Mouse (Mus musculus) fat pad, adult 2 months (tissue): ENCODE data around the gene Dixdc1.

Experiments
- DNase-seq: peaks from one replicate; pipeline ENCODE4 v3.0.0-alpha.2; 2011; ENCODE audit warnings: low read depth, low spot score; ENCODE audit errors: extremely low read depth

Gene Dixdc1

DNA sequence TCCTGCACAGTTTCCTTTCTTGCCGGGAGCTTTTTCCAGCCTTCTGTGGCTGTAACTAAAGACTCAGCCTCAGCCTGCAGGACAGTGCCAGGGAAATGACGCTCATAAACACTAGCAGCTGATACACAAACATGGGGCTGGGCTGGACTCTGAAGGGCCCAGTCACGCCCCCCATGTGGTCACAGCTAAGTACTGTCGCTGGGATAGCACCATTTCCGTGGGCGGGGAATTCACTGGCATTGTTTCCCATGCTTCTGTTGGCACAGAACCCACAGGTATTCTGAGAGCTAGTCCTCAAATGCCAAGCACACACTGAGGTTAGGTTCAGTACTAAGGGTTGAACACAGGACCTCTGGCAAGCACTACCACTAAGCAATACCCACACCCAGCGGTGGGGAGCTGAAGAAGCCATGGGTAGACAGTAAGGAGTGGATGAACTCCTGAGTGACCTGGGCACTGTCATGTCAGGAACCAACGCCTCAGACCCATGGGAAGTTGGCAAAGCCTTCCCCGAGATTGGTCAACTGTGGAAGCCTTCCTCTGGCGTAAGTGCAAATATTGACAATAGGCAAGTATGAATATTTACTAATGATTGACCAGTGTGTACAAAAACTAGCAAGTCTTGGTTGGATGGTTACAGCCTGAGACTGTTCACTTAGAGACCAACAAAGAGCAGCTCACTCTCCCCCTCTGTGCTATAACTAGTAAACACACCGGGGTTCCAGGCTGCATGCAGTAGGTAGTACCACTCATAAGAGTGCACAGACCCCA, 38.2 kb downstream of the Dixdc1 start:
- DNase-seq, result no peak

- DNase-seq, result no peak
Measured at GRCm38 (mm10) chr9:50698418-50699409, 40.6 kb downstream of the Dixdc1 start.

GRCm38 (mm10) chr9:50697706-50698041, 41.6 kb downstream of the Dixdc1 start:
- no peak for DNase-seq

DNA sequence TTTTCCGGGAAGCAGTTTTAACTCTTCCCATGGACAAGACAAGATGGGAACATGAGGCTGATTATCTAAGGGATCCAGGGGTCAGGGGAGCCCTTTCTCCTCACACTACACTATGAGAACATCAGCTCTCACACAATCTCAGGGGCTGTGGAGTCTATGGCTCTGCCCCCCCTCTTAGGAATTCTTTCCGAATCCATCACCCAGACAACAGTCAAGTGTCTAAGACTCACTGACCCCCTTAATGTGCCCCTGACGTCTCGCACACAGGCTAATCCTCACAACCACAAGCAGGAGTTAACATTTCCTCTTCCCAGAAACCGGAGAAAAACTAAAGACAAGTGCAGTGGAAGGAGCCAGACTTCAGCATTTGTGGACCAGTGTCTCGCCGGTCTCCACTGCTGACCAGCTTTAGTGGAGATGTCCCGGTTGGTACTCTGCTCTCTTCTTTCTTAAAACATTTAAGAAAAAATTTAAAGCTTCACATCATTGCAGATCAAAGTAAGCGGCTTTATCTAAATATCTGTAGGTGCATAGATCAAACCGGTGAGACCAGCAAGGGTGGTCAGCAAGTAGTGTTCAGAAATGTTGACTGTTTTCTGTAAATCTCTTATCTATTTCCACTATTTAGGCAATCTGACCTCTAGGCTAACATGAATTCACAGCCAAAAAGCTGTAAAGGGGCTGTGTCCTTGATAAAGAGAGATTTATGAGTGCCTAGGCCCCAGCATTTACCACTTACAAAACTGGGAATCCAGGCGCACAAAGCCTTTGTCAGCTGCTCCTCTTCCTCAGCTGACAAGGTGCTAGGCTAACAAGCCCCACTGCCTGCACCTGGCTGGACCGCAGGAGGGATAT, 42.2 kb downstream of the Dixdc1 start:
- no peak for DNase-seq

GRCm38 (mm10) chr9:50695153-50695552, 44.2 kb downstream of the Dixdc1 start:
- DNase-seq, result no peak

GRCm38 (mm10) chr9:50693631-50694030, 45.7 kb downstream of the Dixdc1 start:
- DNase-seq, result no peak

GRCm38 (mm10) chr9:50692626-50693580, 46.4 kb downstream of the Dixdc1 start:
- DNase-seq, result no peak

DNA sequence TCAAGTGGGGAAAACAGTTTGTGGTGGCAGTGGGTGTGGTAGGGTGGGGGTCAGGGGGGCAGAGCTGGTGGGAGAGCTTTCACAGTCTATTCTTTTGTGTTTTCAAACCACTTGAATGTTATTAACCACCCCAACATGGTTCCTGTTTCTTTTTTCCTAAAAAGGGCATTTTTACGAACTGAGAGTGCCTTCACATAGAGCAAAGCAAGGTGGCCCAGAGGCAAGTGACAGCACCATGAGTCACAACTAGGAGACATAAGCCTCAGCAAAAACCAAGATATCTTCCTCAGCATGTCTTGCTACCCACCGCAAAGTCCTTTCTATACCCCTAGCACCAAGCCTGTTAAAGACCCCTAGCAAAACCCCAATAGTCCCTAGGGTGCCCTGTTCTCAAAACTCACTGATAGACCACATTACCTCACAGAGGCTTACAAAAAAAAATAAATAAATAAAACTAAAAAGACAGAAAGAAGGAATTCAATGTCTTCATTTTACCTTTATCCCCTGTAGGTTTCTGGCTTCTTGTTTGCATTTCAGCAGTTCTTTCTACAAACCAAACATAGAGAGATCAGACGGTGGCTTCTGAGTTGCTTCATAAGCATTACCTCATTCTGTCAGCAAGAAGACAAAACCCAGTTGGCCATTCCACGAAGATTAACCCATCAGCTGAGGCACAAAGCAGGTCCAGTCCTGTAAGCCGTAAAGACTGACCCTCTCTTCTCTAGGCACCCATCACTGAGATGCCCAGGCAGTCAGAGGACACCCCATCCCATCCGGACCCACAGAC, 52.3 kb downstream of the Dixdc1 start:
- DNase-seq, result no peak

GRCm38 (mm10) chr9:50681727-50682126, 57.6 kb downstream of the Dixdc1 start:
- DNase-seq, result no peak

GRCm38 (mm10) chr9:50679406-50679805, 59.9 kb downstream of the Dixdc1 start:
- DNase-seq, result no peak

GRCm38 (mm10) chr9:50674771-50675170, 64.5 kb downstream of the Dixdc1 start:
- DNase-seq, result no peak

DNA sequence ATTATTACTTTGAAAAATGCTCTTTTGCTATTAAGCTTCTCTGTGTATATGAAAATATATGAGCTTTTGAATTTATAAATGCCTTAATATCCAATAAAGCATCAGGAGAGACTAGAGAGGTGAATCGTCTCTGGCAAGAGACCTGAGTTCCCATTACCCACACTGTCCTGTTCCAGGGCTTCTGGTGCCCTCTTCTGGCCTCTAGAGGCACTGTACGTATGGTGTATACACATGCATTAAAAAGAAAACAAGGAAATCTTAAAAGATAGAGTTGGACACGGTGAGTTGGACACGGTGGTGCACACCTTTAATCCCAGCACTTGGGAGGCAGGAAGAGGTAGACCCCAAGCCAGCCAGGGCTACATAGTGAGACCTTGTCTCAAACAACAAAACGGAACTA, 68.6 kb downstream of the Dixdc1 start:
- no peak for DNase-seq

GRCm38 (mm10) chr9:50667579-50668498, 71.5 kb downstream of the Dixdc1 start:
- no peak for DNase-seq

- no peak for DNase-seq
Measured at GRCm38 (mm10) chr9:50666442-50666841, 72.9 kb downstream of the Dixdc1 start.

DNA sequence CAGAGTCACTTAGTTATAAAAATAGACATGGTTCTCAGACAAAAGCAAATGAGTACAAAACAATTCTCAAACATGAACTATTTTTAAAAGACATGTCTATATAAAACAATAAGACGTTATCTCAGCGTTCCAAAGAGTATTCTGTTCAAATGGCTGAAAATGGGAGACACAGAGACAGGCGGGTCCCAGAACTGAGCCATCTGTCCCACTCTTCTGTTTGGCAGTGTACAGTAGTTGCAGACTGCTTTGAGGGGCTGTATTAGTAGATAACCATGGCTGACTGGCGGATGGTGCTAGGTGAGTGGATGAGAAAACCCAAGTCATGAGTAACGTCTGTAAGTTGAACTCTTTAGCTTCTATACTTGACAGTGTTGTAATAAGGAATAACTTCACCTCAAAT, 74.5 kb downstream of the Dixdc1 start:
- no peak for DNase-seq

DNA sequence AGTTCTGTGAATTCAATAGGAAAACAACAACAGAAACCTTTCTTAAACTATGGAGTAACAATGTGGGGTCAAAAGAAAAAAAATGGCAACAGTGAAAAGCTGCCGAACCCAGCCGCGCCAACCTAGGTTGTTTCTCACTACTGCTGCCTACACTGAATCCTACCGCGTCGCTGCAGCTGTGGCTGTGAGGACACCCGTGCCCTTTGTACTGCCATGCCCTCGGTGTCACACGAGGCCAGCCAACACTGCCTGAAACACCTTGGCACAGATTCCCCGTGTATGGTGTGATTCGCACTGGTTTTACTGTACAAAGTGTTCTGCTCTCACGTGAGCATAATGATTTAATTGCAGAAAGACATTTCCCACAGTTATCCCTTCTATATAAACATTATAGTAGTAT, 78.9 kb downstream of the Dixdc1 start:
- peak; percentile 63 for DNase-seq

DNA sequence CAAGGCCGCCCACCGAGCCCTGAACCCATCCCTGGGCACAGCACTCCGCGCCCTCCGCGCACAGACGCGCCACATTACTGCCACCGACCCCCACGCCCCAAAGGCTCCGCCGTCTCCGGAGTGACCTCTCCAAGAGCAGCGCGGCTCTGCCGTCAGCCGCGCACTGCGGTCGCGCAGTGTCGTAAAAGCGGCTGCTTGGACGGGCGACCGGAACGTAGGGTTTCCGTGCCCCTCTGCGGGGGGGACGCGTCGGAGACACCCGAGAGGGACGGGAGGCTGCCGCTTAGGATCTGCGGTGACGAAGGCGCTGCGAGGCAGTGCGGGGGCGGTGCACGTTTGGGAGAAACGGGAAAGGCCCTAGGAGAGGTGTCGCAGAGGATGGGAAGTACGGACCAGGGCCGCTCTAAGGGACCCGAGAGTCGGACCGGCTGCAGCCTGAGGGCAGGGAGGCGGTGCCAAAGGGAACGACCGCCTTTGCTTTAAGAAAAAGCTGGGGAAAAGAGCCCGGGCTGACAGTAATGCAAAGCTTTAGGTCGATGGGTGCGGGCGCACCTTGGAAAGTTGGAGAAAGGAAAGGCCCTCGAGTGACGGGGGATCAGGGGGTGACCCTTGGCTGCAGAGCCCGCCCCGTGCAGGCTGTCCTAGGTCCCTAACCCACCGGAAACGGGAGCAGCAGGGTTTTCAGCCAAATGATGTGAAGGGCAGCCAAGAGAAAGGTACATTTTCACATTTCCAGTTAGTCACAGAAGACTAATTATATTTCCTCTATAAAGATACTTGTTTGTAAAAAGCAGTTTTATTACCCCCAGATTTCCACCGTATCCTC, 79.7 kb downstream of the Dixdc1 start, which contains the start of gene Dlat:
TSS of gene Dlat (minus strand) at position 389 of the 826 bp plus-strand sequence.
- DNase-seq, result no peak
